Mouse (Mus musculus) cerebellum, adult 11 months (tissue): ENCODE data around the gene Lrrk1.

Source experiments
- DNase-seq: peaks from one replicate; pipeline ENCODE4 v3.0.0; 2022

The Lrrk1 gene

GRCm38 (mm10) chr7:66387813-66388521 lies at the start of gene Lrrk1:
Gene Lrrk1, minus strand, starts transcription at chr7:66388350.
- no peak for DNase-seq

- peak; percentile 35 for DNase-seq
Observed at GRCm38 (mm10) chr7:66434453-66434935, 46.3 kb upstream of the Lrrk1 start.

- DNase-seq: no peak
Observed at GRCm38 (mm10) chr7:66427437-66428161, 39.4 kb upstream of the Lrrk1 start, which contains the start of gene Aldh1a3. Gene Aldh1a3, minus strand, starts transcription at chr7:66427517.

- no peak for DNase-seq
Observed at GRCm38 (mm10) chr7:66427053-66427436, 38.9 kb upstream of the Lrrk1 start.

- no peak for DNase-seq
Observed at GRCm38 (mm10) chr7:66421903-66422302, 33.8 kb upstream of the Lrrk1 start.

GRCm38 (mm10) chr7:66418981-66419380 lies 30.8 kb upstream of the Lrrk1 start:
- no peak for DNase-seq

- no peak for DNase-seq
Observed at GRCm38 (mm10) chr7:66416829-66417228, 28.7 kb upstream of the Lrrk1 start.

- no peak for DNase-seq
Observed at GRCm38 (mm10) chr7:66413093-66413492, 24.9 kb upstream of the Lrrk1 start.

GRCm38 (mm10) chr7:66409433-66409832 lies 21.3 kb upstream of the Lrrk1 start:
- no peak for DNase-seq

GRCm38 (mm10) chr7:66406971-66407370 lies 18.8 kb upstream of the Lrrk1 start:
- no peak for DNase-seq

- no peak for DNase-seq
Observed at GRCm38 (mm10) chr7:66405951-66406721, 18.0 kb upstream of the Lrrk1 start.

- DNase-seq: no peak
Observed at GRCm38 (mm10) chr7:66405541-66405940, 17.4 kb upstream of the Lrrk1 start.

- no peak for DNase-seq
Observed at GRCm38 (mm10) chr7:66404802-66405201, 16.7 kb upstream of the Lrrk1 start.

- DNase-seq: no peak
Observed at GRCm38 (mm10) chr7:66404141-66404540, 16.0 kb upstream of the Lrrk1 start.

GRCm38 (mm10) chr7:66402876-66403275 lies 14.7 kb upstream of the Lrrk1 start:
- DNase-seq: no peak

GRCm38 (mm10) chr7:66401605-66402004 lies 13.5 kb upstream of the Lrrk1 start:
- DNase-seq: no peak

- DNase-seq: no peak
Observed at GRCm38 (mm10) chr7:66397288-66397687, 9.1 kb upstream of the Lrrk1 start.

GRCm38 (mm10) chr7:66388621-66389532 lies 727 bp upstream of the Lrrk1 start:
- peak; percentile 25 for DNase-seq

GRCm38 (mm10) chr7:66387419-66387812 lies 734 bp downstream of the Lrrk1 start:
- no peak for DNase-seq

- no peak for DNase-seq
Observed at GRCm38 (mm10) chr7:66386411-66386810, 1.7 kb downstream of the Lrrk1 start.

GRCm38 (mm10) chr7:66385826-66386225 lies 2.3 kb downstream of the Lrrk1 start:
- no peak for DNase-seq

- no peak for DNase-seq
Observed at GRCm38 (mm10) chr7:66384891-66385290, 3.3 kb downstream of the Lrrk1 start.
